9 mouse cellular contexts compared by ENCODE assay signal in genomic region chr11:3786564-3786963, GRCm38 (mm10).
DNase-seq lines count a peak whose midpoint lies in the region; ATAC-seq lines count a peak whose summit lies in the region.
"Had no signal": no experiment of that assay in that cellular context is flagged by ENCODE, and none has a peak within 500 bp of the region (broad histone marks: within the 10 kb centered on the region; RNA-seq: fewer than 3 reads in every experiment).

No protein-coding gene starts in this region.

- H3K4me1 ChIP-seq in heart, embryonic 11.5 days (ENCODE audit: control insufficient read depth, insufficient read depth, low read length): no peaks in the 10 kb centered on the region
- no peaks in the 10 kb centered on the region for H3K4me1 ChIP-seq in intestine, embryonic 15.5 days (replicated peaks)
- H3K4me1 ChIP-seq in limb, embryonic 10.5 days: no peaks in the 10 kb centered on the region
- H3K4me1 ChIP-seq: stomach, embryonic 15.5 days had no signal

- H3K36me3 ChIP-seq in heart, embryonic 11.5 days (ENCODE audit: control insufficient read depth, insufficient read depth, low read length): no peaks in the 10 kb centered on the region
- no peaks in the 10 kb centered on the region for H3K36me3 ChIP-seq in intestine, embryonic 15.5 days
- no peaks in the 10 kb centered on the region for H3K36me3 ChIP-seq in limb, embryonic 10.5 days
- no peaks in the 10 kb centered on the region for H3K36me3 ChIP-seq in splenic B cell, adult 2 months (ENCODE audit: control insufficient read depth, insufficient read depth, low read length, poor library complexity, severe bottlenecking)
- H3K36me3 ChIP-seq: stomach, embryonic 15.5 days had no signal

- no peak overlapping the region for H3K9ac ChIP-seq in heart, embryonic 11.5 days (ENCODE audit: low read depth, low read length)
- no peak overlapping the region for H3K9ac ChIP-seq in intestine, embryonic 15.5 days
- H3K9ac ChIP-seq: stomach, embryonic 15.5 days had no signal

- H3K27ac ChIP-seq in heart, embryonic 11.5 days (ENCODE audit: low read depth, low read length): no peak overlapping the region
- no peak overlapping the region for H3K27ac ChIP-seq in intestine, embryonic 15.5 days
- H3K27ac ChIP-seq in limb, embryonic 10.5 days: no peak overlapping the region
- H3K27ac ChIP-seq: stomach, embryonic 15.5 days had no signal

- no peak overlapping the region for H3K4me2 ChIP-seq in heart, embryonic 11.5 days
- H3K4me2 ChIP-seq in intestine, embryonic 15.5 days (replicated peaks): no peak overlapping the region
- H3K4me2 ChIP-seq: stomach, embryonic 15.5 days had no signal

- H3K27me3 ChIP-seq in heart, embryonic 11.5 days (ENCODE audit: control insufficient read depth, insufficient read depth, low read length): peaks cover 2% of the 10 kb centered on the region; the same call in 1 of the 2 replicates
- no peaks in the 10 kb centered on the region for H3K27me3 ChIP-seq in intestine, embryonic 15.5 days (replicated peaks)
- no peaks in the 10 kb centered on the region for H3K27me3 ChIP-seq in limb, embryonic 10.5 days (ENCODE audit: low read depth, poor library complexity, severe bottlenecking)
- no peaks in the 10 kb centered on the region for H3K27me3 ChIP-seq in splenic B cell, adult 2 months (ENCODE audit: control insufficient read depth, insufficient read depth, low read length, poor library complexity, severe bottlenecking)

- H3K9me3 ChIP-seq in heart, embryonic 11.5 days (replicated peaks; ENCODE audit: control insufficient read depth, low read length): no peaks in the 10 kb centered on the region
- H3K9me3 ChIP-seq in intestine, embryonic 15.5 days: no peaks in the 10 kb centered on the region
- no peaks in the 10 kb centered on the region for H3K9me3 ChIP-seq in limb, embryonic 10.5 days (replicated peaks)
- H3K9me3 ChIP-seq: stomach, embryonic 15.5 days had no signal

- no peak overlapping the region for H3K4me3 ChIP-seq in heart, embryonic 11.5 days (ENCODE audit: low read depth, low read length)
- no peak overlapping the region for H3K4me3 ChIP-seq in intestine, embryonic 15.5 days (replicated peaks)
- H3K4me3 ChIP-seq in limb, embryonic 10.5 days: no peak overlapping the region
- H3K4me3 ChIP-seq: stomach, embryonic 15.5 days had no signal

- 26% methylated on average over 6 of the region's 6 CpGs for WGBS in heart, embryonic 11.5 days (ENCODE audit: insufficient replicate concordance)
- 24% methylated on average over 6 of the region's 6 CpGs for WGBS in intestine, embryonic 15.5 days
- WGBS in limb, embryonic 10.5 days: 35% methylated on average over 6 of the region's 6 CpGs

- peak; percentile 66 to 90 for DNase-seq in heart, adult 18-20 months
- peak; percentile 98 to 99 for DNase-seq in cerebellum, postnatal 14 days
- DNase-seq in frontal cortex, postnatal 36 days (ENCODE audit: low spot score in 2 of 2): peak; percentile 88 to 93
- peak; percentile 94 for DNase-seq in limb, embryonic 10.5 days (ENCODE audit: low spot score)
- DNase-seq in natural killer cell, adult 2 months (ENCODE audit: low spot score in 2 of 2): peak; percentile 41 to 59
- peak; percentile 75 for DNase-seq in splenic B cell, adult 2 months (ENCODE audit: low read depth, low spot score)

- ATAC-seq in heart, embryonic 11.5 days (replicated peaks; ENCODE audit: insufficient number of reproducible peaks, low FRiP score, low TSS enrichment): no peak
- ATAC-seq in intestine, embryonic 15.5 days: 0 out of 2 replicates have a peak, but pooled peaks have one; percentile 12
